25 mouse cellular contexts compared by ENCODE assay signal in the genomic region with DNA sequence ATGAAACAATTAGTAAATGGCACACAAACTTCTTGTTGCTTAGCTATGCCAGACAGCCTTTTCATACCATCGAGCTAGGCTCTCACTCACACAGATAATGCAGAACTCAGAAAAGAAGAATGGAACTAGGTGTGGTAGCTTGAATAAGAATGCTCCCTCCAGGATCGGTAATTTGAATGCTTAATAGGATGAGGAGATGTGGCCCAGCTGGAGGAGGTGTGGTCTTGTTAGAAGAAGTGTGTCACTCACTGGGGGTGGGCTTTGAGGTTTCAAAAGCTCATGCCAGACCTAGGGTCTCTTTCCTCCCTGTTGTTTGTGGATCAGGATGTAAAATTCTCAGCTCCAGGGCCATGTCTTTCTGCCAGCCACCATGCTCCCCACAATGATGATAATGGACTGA.
"Had no signal": no experiment of that assay in that cellular context is flagged by ENCODE, and none has a peak within 500 bp of the region (broad histone marks: within the 10 kb centered on the region; RNA-seq: fewer than 3 reads in every experiment).

No protein-coding gene starts in this region.

- H3K27me3 ChIP-seq: heart, embryonic 12.5 days; hindbrain, embryonic 12.5 days; hindbrain, embryonic 15.5 days; kidney, embryonic 15.5 days; limb, embryonic 13.5 days; limb, embryonic 15.5 days; liver, embryonic 12.5 days had no signal

- H3K36me3 ChIP-seq: heart, embryonic 10.5 days; heart, embryonic 12.5 days; hindbrain, embryonic 10.5 days; hindbrain, embryonic 12.5 days; hindbrain, embryonic 15.5 days; kidney, embryonic 15.5 days; limb, embryonic 13.5 days; limb, embryonic 15.5 days; liver, embryonic 12.5 days had no signal

- DNase-seq: gastrocnemius, postnatal 10 days; gastrocnemius, postnatal 25 days; heart, adult 18-20 months; heart, postnatal 10 days; heart, postnatal 4 days; kidney, adult 11 months; kidney, adult 2 months; kidney, adult 9 months; kidney, postnatal 14 days; kidney, postnatal 36 days; layer of hippocampus, adult 9-11 months; layer of hippocampus, postnatal 36 days; left cerebral cortex, postnatal 4 days had no signal

- H3K27ac ChIP-seq: heart, embryonic 10.5 days; hindbrain, embryonic 10.5 days; hindbrain, embryonic 12.5 days; hindbrain, embryonic 15.5 days; kidney, embryonic 15.5 days; kidney, postnatal 0 days; limb, embryonic 13.5 days; limb, embryonic 15.5 days; liver, embryonic 12.5 days; liver, embryonic 14.5 days had no signal

- ATAC-seq: intestine, embryonic 16.5 days; liver, embryonic 12.5 days had no signal

- H3K4me1 ChIP-seq: heart, embryonic 10.5 days; hindbrain, embryonic 10.5 days; hindbrain, embryonic 12.5 days; hindbrain, embryonic 15.5 days; kidney, embryonic 15.5 days; limb, embryonic 13.5 days; limb, embryonic 15.5 days; liver, embryonic 12.5 days had no signal

- H3K9me3 ChIP-seq: hindbrain, embryonic 15.5 days; kidney, embryonic 15.5 days had no signal

- H3K4me2 ChIP-seq: heart, embryonic 12.5 days; hindbrain, embryonic 12.5 days; hindbrain, embryonic 15.5 days; kidney, embryonic 15.5 days; limb, embryonic 13.5 days; limb, embryonic 15.5 days; liver, embryonic 12.5 days had no signal

- H3K9ac ChIP-seq: heart, embryonic 12.5 days; hindbrain, embryonic 12.5 days; hindbrain, embryonic 15.5 days; kidney, embryonic 15.5 days; limb, embryonic 13.5 days; limb, embryonic 15.5 days; liver, embryonic 12.5 days; liver, embryonic 14.5 days had no signal

- H3K4me3 ChIP-seq: heart, embryonic 10.5 days; heart, embryonic 12.5 days; hindbrain, embryonic 10.5 days; hindbrain, embryonic 12.5 days; hindbrain, embryonic 15.5 days; kidney, embryonic 15.5 days; limb, embryonic 13.5 days; limb, embryonic 15.5 days; liver, embryonic 12.5 days had no signal
